Mouse (Mus musculus) stomach, postnatal 0 days (tissue): ENCODE data around the gene Gm21746. TPM values are rescaled to one million over a fixed set of nuclear protein-coding genes. Genes with fewer than 3 reads are reported as not detected.
"Not testable (repeated sequence)": the region's sequence is repeated elsewhere in the genome, so short reads cannot be mapped to it uniquely, and the experiment has no call there.

ENCODE experiments used
- ATAC-seq: fragments of 200-750 bp; cut with Nextera tagmentation; 2 replicates; pipeline ENCODE4 v1.8.0; 2017; ENCODE audit not compliant: low FRiP score, low TSS enrichment
- DNase-seq: peaks from one replicate; pipeline ENCODE4 v3.0.0-alpha.2; 2016; ENCODE audit warnings: low spot score
- H3K27ac ChIP-seq: fragments of 300-500 bp; sonication (generic); replicated peaks from 2 replicates; pipeline ENCODE4 v1.5.1; 2014; ENCODE audit warnings: mild to moderate bottlenecking, control low read depth
- H3K27me3 ChIP-seq: fragments of 300-500 bp; sonication (generic); 2 replicates; pipeline ENCODE4 v1.6.1; 2014; ENCODE audit warnings: low read length; ENCODE audit not compliant: control insufficient read depth, insufficient read depth
- H3K36me3 ChIP-seq: fragments of 300-500 bp; sonication (generic); 2 replicates; pipeline ENCODE4 v1.6.1; 2014; ENCODE audit warnings: low read length, mixed read lengths; ENCODE audit not compliant: control insufficient read depth, insufficient read depth
- H3K4me1 ChIP-seq: fragments of 300-500 bp; sonication (generic); replicated peaks from 2 replicates; pipeline ENCODE4 v1.6.1; 2014; ENCODE audit warnings: antibody characterized with exemption; ENCODE audit not compliant: control insufficient read depth, insufficient read depth
- H3K4me2 ChIP-seq: fragments of 300-500 bp; sonication (generic); replicated peaks from 2 replicates; pipeline ENCODE4 v1.6.1; 2014; ENCODE audit warnings: low read depth, mild to moderate bottlenecking, control low read depth, moderate library complexity
- H3K4me3 ChIP-seq: fragments of 300-500 bp; sonication (generic); 2 replicates; pipeline ENCODE4 v1.5.1; 2014; ENCODE audit warnings: low read depth, low read length, control low read depth
- H3K9ac ChIP-seq: fragments of 300-500 bp; sonication (generic); 2 replicates; pipeline ENCODE4 v1.6.1; 2014; ENCODE audit warnings: mild to moderate bottlenecking, low read length, control low read depth, mixed read lengths
- H3K9me3 ChIP-seq: fragments of 300-500 bp; sonication (generic); 2 replicates; pipeline ENCODE4 v1.6.1; 2016; ENCODE audit warnings: low read length; ENCODE audit not compliant: control insufficient read depth
- WGBS: fragments of 180-500 bp; shearing (Covaris S2); extraction: QIAGEN DNeasy Blood & Tissue Kit; methylation state at CpG from one replicate; pipeline ENCODE4 v1.1.7; 2014; 5-methylcytosine and 5-hydroxymethylcytosine counted together
- polyA plus RNA-seq: library from polyadenylated mRNA; unstranded; fragments of >200 nt; fragmentation: Nextera tagmentation; extraction: Ambion mirVana; gene quantifications from 2 replicates; pipeline ENCODE4 v1.2.1, GENCODE M21; 2015

The Gm21746 gene
- not detected in 2 replicates for polyA plus RNA-seq

DNA sequence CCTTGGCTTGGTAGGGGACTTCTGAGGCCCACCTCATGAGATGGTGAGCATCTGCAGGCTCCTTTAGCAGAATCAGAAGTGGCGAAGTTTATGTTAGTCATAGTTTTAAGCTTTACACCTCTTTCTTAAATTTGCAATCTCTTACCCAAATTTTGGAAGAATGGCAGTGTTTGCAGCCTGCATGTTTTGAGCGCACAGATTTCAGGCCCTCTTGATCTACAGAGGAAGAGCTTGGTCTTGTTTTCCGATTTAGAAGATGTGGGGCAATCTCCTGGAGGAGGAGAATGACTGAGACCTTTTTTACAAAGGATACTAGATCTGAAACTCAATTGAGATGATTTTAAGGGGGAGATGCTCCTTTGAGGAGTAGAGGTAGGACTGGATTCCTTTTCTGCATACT lies at the start of gene Gm21746:
Gene Gm21746 (minus strand): TSS at position 101 of the 400 bp plus-strand sequence.
- 63% methylated on average over 2 of the region's 3 CpGs for WGBS
- not testable (repeated sequence) for H3K9ac ChIP-seq, H3K4me3 ChIP-seq, H3K4me2 ChIP-seq, DNase-seq, H3K27ac ChIP-seq, H3K4me1 ChIP-seq, H3K36me3 ChIP-seq, H3K27me3 ChIP-seq, ATAC-seq, H3K9me3 ChIP-seq

DNA sequence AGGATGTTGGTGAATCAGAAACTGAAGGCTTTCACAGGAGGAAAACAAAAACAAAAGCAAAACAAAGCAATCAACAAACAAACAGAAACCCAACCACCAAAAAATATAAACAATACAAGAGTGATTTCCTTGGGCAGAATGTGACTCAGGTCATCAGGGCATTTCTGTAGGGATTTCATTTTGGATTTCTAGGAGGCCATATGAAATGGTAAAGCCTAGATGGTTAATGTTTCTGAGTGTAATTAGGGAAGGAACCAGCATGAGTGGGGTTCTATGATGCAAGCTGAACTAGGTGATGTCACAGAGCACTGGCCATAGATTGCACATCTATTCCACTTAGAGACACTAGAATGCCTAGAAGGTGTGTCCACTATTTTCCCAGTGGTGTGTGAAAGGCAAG lies 29.0 kb upstream of the Gm21746 start, which contains the start of gene Gm20873:
Gene Gm20873 (plus strand): TSS at position 301 of the 400 bp plus-strand sequence.
- not testable (repeated sequence) for H3K9ac ChIP-seq, DNase-seq, ATAC-seq, H3K27me3 ChIP-seq, H3K27ac ChIP-seq, H3K36me3 ChIP-seq, H3K9me3 ChIP-seq, H3K4me2 ChIP-seq, H3K4me1 ChIP-seq, H3K4me3 ChIP-seq

Other genes starting within 250 kb of the Gm21746 start
- gene Gm20873, start 29.1 kb upstream of the Gm21746 start, polyA plus RNA-seq, result not detected in 2 replicates